Mouse (Mus musculus): ENCODE results near the gene Bbs1. TPM values are rescaled to one million over a fixed set of nuclear protein-coding genes. Genes with fewer than 3 reads are reported as not detected.

Bbs1 gene
- polyA plus RNA-seq, 1 experiment from 2014 or later: 7.0 TPM

- Histone ChIP-seq H3K9me3 (replicated peaks) (no peaks in the 10 kb centered on the region), H3K36me3 (no peaks in the 10 kb centered on the region), H3K4me3 (no peak overlapping the region), H3K27ac (replicated peaks) (no peak overlapping the region), H3K4me1 (0 out of 2 replicates have a peak, but pooled peaks cover 7% of the 10 kb centered on the region), H3K27me3 (ENCODE audit: low read depth, poor library complexity, severe bottlenecking) (peaks cover 17% of the 10 kb centered on the region)
- WGBS: 76% methylated on average over 2 of the region's 2 CpGs
- no peak for DNase-seq (ENCODE audit: low spot score)
These were observed 60.6 kb downstream of the Bbs1 start for GRCm38 (mm10) chr19:4845846-4846245.

GRCm38 (mm10) chr19:4842611-4843010 is 63.8 kb downstream of the Bbs1 start:
- no peaks in the 10 kb centered on the region for H3K36me3 ChIP-seq
- peaks cover 21% of the 10 kb centered on the region for H3K4me1 ChIP-seq
- H3K27ac ChIP-seq (replicated peaks): no peak overlapping the region
- 78% methylated on average over 2 of the region's 2 CpGs for WGBS
- no peaks in the 10 kb centered on the region for H3K9me3 ChIP-seq (replicated peaks)
- peaks cover 31% of the 10 kb centered on the region for H3K27me3 ChIP-seq (ENCODE audit: low read depth, poor library complexity, severe bottlenecking)
- DNase-seq (ENCODE audit: low spot score): no peak
- no peak overlapping the region for H3K4me3 ChIP-seq

GRCm38 (mm10) chr19:4840848-4841247 is 65.6 kb downstream of the Bbs1 start:
- H3K27me3 ChIP-seq (ENCODE audit: low read depth, poor library complexity, severe bottlenecking): peaks cover 31% of the 10 kb centered on the region
- no peak overlapping the region for H3K4me3 ChIP-seq

GRCm38 (mm10) chr19:4839149-4839548 is 67.3 kb downstream of the Bbs1 start, which contains the start of the genes Ccs and Ccdc87:
TSS of gene Ccs (minus strand) at chr19:4839332.
TSS of gene Ccdc87 (plus strand) at chr19:4839366.
- peak within 1 kb of the TSS; percentile 83 for H3K27ac ChIP-seq (replicated peaks)
- H3K4me3 ChIP-seq: peak within 1 kb of the TSS; percentile 72
- peaks cover 31% of the 10 kb centered on the region for H3K27me3 ChIP-seq (ENCODE audit: low read depth, poor library complexity, severe bottlenecking)
- no peaks in the 10 kb centered on the region for H3K36me3 ChIP-seq
- no peaks in the 10 kb centered on the region for H3K9me3 ChIP-seq (replicated peaks)
- WGBS: under 1% methylated on average over 25 of the region's 25 CpGs
- peak; percentile 92 for DNase-seq (ENCODE audit: low spot score)
- peaks cover 21% of the 10 kb centered on the region for H3K4me1 ChIP-seq

More at GRCm38 (mm10) chr19:4840848-4841247, 65.6 kb downstream of the Bbs1 start:
- WGBS: 86% methylated on average over 9 of the region's 9 CpGs
- no peak for DNase-seq (ENCODE audit: low spot score)
- Histone ChIP-seq H3K4me1 (peaks cover 21% of the 10 kb centered on the region), H3K9me3 (replicated peaks) (no peaks in the 10 kb centered on the region), H3K27ac (replicated peaks) (no peak overlapping the region), H3K36me3 (no peaks in the 10 kb centered on the region)

GRCm38 (mm10) chr19:4838526-4839140 is 67.8 kb downstream of the Bbs1 start:
- no peaks in the 10 kb centered on the region for H3K9me3 ChIP-seq (replicated peaks)
- H3K36me3 ChIP-seq: no peaks in the 10 kb centered on the region
- peaks cover 31% of the 10 kb centered on the region for H3K27me3 ChIP-seq (ENCODE audit: low read depth, poor library complexity, severe bottlenecking)
- H3K27ac ChIP-seq (replicated peaks): peak overlapping the region; percentile 83
- peak overlapping the region; percentile 72 for H3K4me3 ChIP-seq
- 38% methylated on average over 10 of the region's 10 CpGs for WGBS
- H3K4me1 ChIP-seq: peaks cover 21% of the 10 kb centered on the region
- no peak for DNase-seq (ENCODE audit: low spot score)

GRCm38 (mm10) chr19:4837049-4837448 is 69.4 kb downstream of the Bbs1 start:
- Histone ChIP-seq H3K36me3 (peaks cover 4% of the 10 kb centered on the region), H3K27me3 (ENCODE audit: low read depth, poor library complexity, severe bottlenecking) (peaks cover 26% of the 10 kb centered on the region), H3K9me3 (replicated peaks) (no peaks in the 10 kb centered on the region), H3K27ac (replicated peaks) (no peak overlapping the region), H3K4me3 (no peak overlapping the region), H3K4me1 (peaks cover 27% of the 10 kb centered on the region)
- no peak for DNase-seq (ENCODE audit: low spot score)
- WGBS: 96% methylated on average over 6 of the region's 6 CpGs

Other genes with a start within 250 kb of the Bbs1 start
- gene Gm960, start 208.0 kb downstream of the Bbs1 start, polyA plus RNA-seq (2016; fragmentation: Nextera tagmentation; extraction: Ambion mirVana): 2.6 and 2.7 TPM in 2 replicates
- gene Sptbn2, start 195.5 kb downstream of the Bbs1 start, polyA plus RNA-seq (2016; fragmentation: Nextera tagmentation; extraction: Ambion mirVana): 8.3 and 14.9 TPM in 2 replicates
- gene Rbm4b, start 150.1 kb downstream of the Bbs1 start, polyA plus RNA-seq (2016; fragmentation: Nextera tagmentation; extraction: Ambion mirVana): 110 and 134 TPM in 2 replicates
- gene Rbm4, start 112.7 kb downstream of the Bbs1 start, polyA plus RNA-seq (2016; fragmentation: Nextera tagmentation; extraction: Ambion mirVana): 93.6 and 108 TPM in 2 replicates
- gene Gm21992, start 95.0 kb downstream of the Bbs1 start, polyA plus RNA-seq (2016; fragmentation: Nextera tagmentation; extraction: Ambion mirVana): 35.3 and 37.6 TPM in 2 replicates
- gene Rbm14, start 95.0 kb downstream of the Bbs1 start, polyA plus RNA-seq (2016; fragmentation: Nextera tagmentation; extraction: Ambion mirVana): 136 TPM in 2 replicates
- gene Ccs, start 67.3 kb downstream of the Bbs1 start, polyA plus RNA-seq (2016; fragmentation: Nextera tagmentation; extraction: Ambion mirVana): 41.6 and 43.1 TPM in 2 replicates
- gene Ccdc87, start 67.3 kb downstream of the Bbs1 start, polyA plus RNA-seq (2016; fragmentation: Nextera tagmentation; extraction: Ambion mirVana): 0.07 and 0.14 TPM in 2 replicates
- gene Ctsf, start 51.5 kb downstream of the Bbs1 start, polyA plus RNA-seq (2016; fragmentation: Nextera tagmentation; extraction: Ambion mirVana): 29.8 and 38.4 TPM in 2 replicates
- gene Actn3, start 28.7 kb downstream of the Bbs1 start, polyA plus RNA-seq (2016; fragmentation: Nextera tagmentation; extraction: Ambion mirVana): 0.99 and 1.9 TPM in 2 replicates
- 14.6 and 17.7 TPM in 2 replicates for gene Zdhhc24, start 28.0 kb downstream of the Bbs1 start, polyA plus RNA-seq (2016; fragmentation: Nextera tagmentation; extraction: Ambion mirVana)
- gene Dpp3, start 21.7 kb upstream of the Bbs1 start, polyA plus RNA-seq (2016; fragmentation: Nextera tagmentation; extraction: Ambion mirVana): 197 and 214 TPM in 2 replicates
- 1.5 and 1.9 TPM in 2 replicates for gene Peli3, start 36.5 kb upstream of the Bbs1 start, polyA plus RNA-seq (2016; fragmentation: Nextera tagmentation; extraction: Ambion mirVana)
- gene Mrpl11, start 55.5 kb upstream of the Bbs1 start, polyA plus RNA-seq (2016; fragmentation: Nextera tagmentation; extraction: Ambion mirVana): 156 and 163 TPM in 2 replicates
- gene Npas4, start 83.7 kb upstream of the Bbs1 start, polyA plus RNA-seq (2016; fragmentation: Nextera tagmentation; extraction: Ambion mirVana): not detected in 2 replicates
- 7.4 and 8.6 TPM in 2 replicates for gene Slc29a2, start 117.2 kb upstream of the Bbs1 start, polyA plus RNA-seq (2016; fragmentation: Nextera tagmentation; extraction: Ambion mirVana)
- gene B4gat1, start 132.2 kb upstream of the Bbs1 start, polyA plus RNA-seq (2016; fragmentation: Nextera tagmentation; extraction: Ambion mirVana): 39.4 and 42.1 TPM in 2 replicates
- 2.2 and 4.4 TPM in 2 replicates for gene AC124502.3, start 132.3 kb upstream of the Bbs1 start, polyA plus RNA-seq (2016; fragmentation: Nextera tagmentation; extraction: Ambion mirVana)
- 83.2 and 85.6 TPM in 2 replicates for gene Brms1, start 134.7 kb upstream of the Bbs1 start, polyA plus RNA-seq (2016; fragmentation: Nextera tagmentation; extraction: Ambion mirVana)
- 2.5 and 2.8 TPM in 2 replicates for gene Rin1, start 143.9 kb upstream of the Bbs1 start, polyA plus RNA-seq (2016; fragmentation: Nextera tagmentation; extraction: Ambion mirVana)
- gene Cd248, start 161.4 kb upstream of the Bbs1 start, polyA plus RNA-seq (2016; fragmentation: Nextera tagmentation; extraction: Ambion mirVana): 25.3 and 34.1 TPM in 2 replicates
- gene Tmem151a, start 178.9 kb upstream of the Bbs1 start, polyA plus RNA-seq (2016; fragmentation: Nextera tagmentation; extraction: Ambion mirVana): 0.97 and 1.0 TPM in 2 replicates
- 85.1 and 90.7 TPM in 2 replicates for gene Yif1a, start 181.9 kb upstream of the Bbs1 start, polyA plus RNA-seq (2016; fragmentation: Nextera tagmentation; extraction: Ambion mirVana)
- 42.2 and 72.4 TPM in 2 replicates for gene Cnih2, start 191.9 kb upstream of the Bbs1 start, polyA plus RNA-seq (2016; fragmentation: Nextera tagmentation; extraction: Ambion mirVana)
- gene Rab1b, start 200.4 kb upstream of the Bbs1 start, polyA plus RNA-seq (2016; fragmentation: Nextera tagmentation; extraction: Ambion mirVana): 267 and 280 TPM in 2 replicates
- 31.1 and 40.7 TPM in 2 replicates for gene Klc2, start 211.9 kb upstream of the Bbs1 start, polyA plus RNA-seq (2016; fragmentation: Nextera tagmentation; extraction: Ambion mirVana)

All from midbrain, embryonic 10.5 days (tissue).